Mouse (Mus musculus) embryonic fibroblast, embryonic 13.5 days (primary cell): Measurements from ENCODE around the gene Klhl5.

Experiments used
- CTCF ChIP-seq: IDR thresholded peaks from 2 replicates; pipeline ENCODE4 v1.5.1; 2011; ENCODE audit warnings: mild to moderate bottlenecking, control low read depth, low read length, moderate library complexity, borderline replicate concordance; ENCODE audit not compliant: insufficient read depth
- POLR2A ChIP-seq: IDR thresholded peaks from 2 replicates; pipeline ENCODE4 v1.6.1; 2011; ENCODE audit warnings: low read depth, mild to moderate bottlenecking, control low read depth, low read length, moderate library complexity

GRCm38 (mm10) chr5:65096805-65097204 lies 10.5 kb upstream of the Klhl5 start:
- TF ChIP-seq POLR2A, result no peak
- TF ChIP-seq CTCF, result no peak
